Mouse (Mus musculus): Measurements from ENCODE around the gene Olfr1358. TPM values are rescaled to one million over a fixed set of nuclear protein-coding genes. Genes with fewer than 3 reads are reported as not detected.

Gene Olfr1358
- total and polyA plus RNA-seq, 2 experiments from 2014 or later: 0.71 TPM; not detected in 1

- no peak for TF ChIP-seq CTCF (IDR thresholded peaks at IDR 0.05; ENCODE audit: low read depth)
- 62% methylated on average over 3 of the region's 3 CpGs for whole genome bisulfite sequencing
- DNase-seq: no peak
- no peak overlapping the region for H3K4me2 ChIP-seq (ENCODE audit: low read depth)
- no peak for ATAC-seq
- no peak overlapping the region for H3K9ac ChIP-seq
- no peaks in the 10 kb centered on the region for H3K36me3 ChIP-seq (ENCODE audit: insufficient read depth)
- no peaks in the 10 kb centered on the region for H3K27me3 ChIP-seq (ENCODE audit: insufficient read depth, low read length)
- H3K27ac ChIP-seq (ENCODE audit: low read depth, low read length): no peak overlapping the region
- no peaks in the 10 kb centered on the region for H3K4me1 ChIP-seq (ENCODE audit: insufficient read depth)
- no peaks in the 10 kb centered on the region for H3K9me3 ChIP-seq (ENCODE audit: low read length)
- H3K4me3 ChIP-seq (ENCODE audit: low read depth, low read length): no peak overlapping the region
These were observed 52.5 kb downstream of the Olfr1358 start for GRCm38 (mm10) chr10:78569686-78570085.

Small RNA genes within 50 kb of the gene (microRNA-seq; reads per million reads assigned to microRNA genes)
- 0 reads per million in 2 experiments for gene Gm27541

Other genes starting within 250 kb of the Olfr1358 start
- gene Agpat3, start 164.9 kb upstream of the Olfr1358 start, total RNA-seq (2014; rRNA removed): 72.9 and 94.9 TPM in 2 replicates
- gene Agpat3, start 164.9 kb upstream of the Olfr1358 start, polyA plus RNA-seq (2015; fragmentation: Nextera tagmentation; extraction: Ambion mirVana): 72.4 and 101 TPM in 2 replicates
- 256 TPM in 2 replicates for gene Rrp1, start 104.4 kb upstream of the Olfr1358 start, total RNA-seq (2014; rRNA removed)
- gene Rrp1, start 104.4 kb upstream of the Olfr1358 start, polyA plus RNA-seq (2015; fragmentation: Nextera tagmentation; extraction: Ambion mirVana): 401 and 455 TPM in 2 replicates
- gene Cstb, start 91.8 kb upstream of the Olfr1358 start, total RNA-seq (2014; rRNA removed): 55.2 and 59.0 TPM in 2 replicates
- 147 and 190 TPM in 2 replicates for gene Cstb, start 91.8 kb upstream of the Olfr1358 start, polyA plus RNA-seq (2015; fragmentation: Nextera tagmentation; extraction: Ambion mirVana)
- gene Pdxk, start 52.5 kb upstream of the Olfr1358 start, total RNA-seq (2014; rRNA removed): 30.5 and 43.6 TPM in 2 replicates
- 20.0 and 30.7 TPM in 2 replicates for gene Pdxk, start 52.5 kb upstream of the Olfr1358 start, polyA plus RNA-seq (2015; fragmentation: Nextera tagmentation; extraction: Ambion mirVana)
- gene Ilvbl, start 56.9 kb downstream of the Olfr1358 start, total RNA-seq (2014; rRNA removed): 37.0 and 57.4 TPM in 2 replicates
- gene Ilvbl, start 56.9 kb downstream of the Olfr1358 start, polyA plus RNA-seq (2015; fragmentation: Nextera tagmentation; extraction: Ambion mirVana): 46.5 and 58.8 TPM in 2 replicates
- gene Syde1, start 74.5 kb downstream of the Olfr1358 start, total RNA-seq (2014; rRNA removed): 5.5 and 9.0 TPM in 2 replicates
- gene Syde1, start 74.5 kb downstream of the Olfr1358 start, polyA plus RNA-seq (2015; fragmentation: Nextera tagmentation; extraction: Ambion mirVana): 2.7 and 2.8 TPM in 2 replicates
- not detected in 2 replicates for gene Olfr1357, start 100.6 kb downstream of the Olfr1358 start, total RNA-seq (2014; rRNA removed)
- not detected in 2 replicates for gene Olfr1357, start 100.6 kb downstream of the Olfr1358 start, polyA plus RNA-seq (2015; fragmentation: Nextera tagmentation; extraction: Ambion mirVana)
- gene Casp14, start 200.9 kb downstream of the Olfr1358 start, total RNA-seq (2014; rRNA removed): not detected in 2 replicates
- not detected in 2 replicates for gene Casp14, start 200.9 kb downstream of the Olfr1358 start, polyA plus RNA-seq (2015; fragmentation: Nextera tagmentation; extraction: Ambion mirVana)
- gene Ccdc105, start 235.6 kb downstream of the Olfr1358 start, total RNA-seq (2014; rRNA removed): not detected in 2 replicates
- gene Ccdc105, start 235.6 kb downstream of the Olfr1358 start, polyA plus RNA-seq (2015; fragmentation: Nextera tagmentation; extraction: Ambion mirVana): 0.16 and 0.17 TPM in 2 replicates

All from forebrain, postnatal 0 days (tissue).